Mouse (Mus musculus): ENCODE data around the gene Neurl1a.
A peak's percentile ranks its signal among the peaks of the same experiment; 100 is the strongest.

The Neurl1a gene

GRCm38 (mm10) chr19:47282050-47282454 lies 103.4 kb downstream of the Neurl1a start:
- peak; percentile 94 for DNase-seq (ENCODE audit: low read depth, low spot score)

- peak; percentile 56 for DNase-seq (ENCODE audit: low read depth, low spot score)
Measured at GRCm38 (mm10) chr19:47282688-47283215, 104.1 kb downstream of the Neurl1a start.

- DNase-seq (ENCODE audit: low read depth, low spot score) = no peak
Measured at GRCm38 (mm10) chr19:47285581-47285980, 107.0 kb downstream of the Neurl1a start.

- no peak for DNase-seq (ENCODE audit: low read depth, low spot score)
Measured at GRCm38 (mm10) chr19:47286886-47287450, 108.3 kb downstream of the Neurl1a start.

GRCm38 (mm10) chr19:47291307-47292080 lies 112.9 kb downstream of the Neurl1a start:
- peak; percentile 24 for DNase-seq (ENCODE audit: low read depth, low spot score)

- peak; percentile 58 for DNase-seq (ENCODE audit: low read depth, low spot score)
Measured at GRCm38 (mm10) chr19:47292451-47292951, 113.9 kb downstream of the Neurl1a start.

- DNase-seq (ENCODE audit: low read depth, low spot score) = no peak
Measured at GRCm38 (mm10) chr19:47298100-47298499, 119.5 kb downstream of the Neurl1a start.

GRCm38 (mm10) chr19:47301303-47302190 lies 122.9 kb downstream of the Neurl1a start:
- peak; percentile 40 for DNase-seq (ENCODE audit: low read depth, low spot score)

- no peak for DNase-seq (ENCODE audit: low read depth, low spot score)
Measured at GRCm38 (mm10) chr19:47302191-47302852, 123.7 kb downstream of the Neurl1a start.

GRCm38 (mm10) chr19:47303128-47303527 lies 124.5 kb downstream of the Neurl1a start:
- DNase-seq (ENCODE audit: low read depth, low spot score) = no peak

GRCm38 (mm10) chr19:47304170-47304745 lies 125.6 kb downstream of the Neurl1a start:
- no peak for DNase-seq (ENCODE audit: low read depth, low spot score)

- DNase-seq (ENCODE audit: low read depth, low spot score) = no peak
Measured at GRCm38 (mm10) chr19:47305401-47305800, 126.8 kb downstream of the Neurl1a start.

- no peak for DNase-seq (ENCODE audit: low read depth, low spot score)
Measured at GRCm38 (mm10) chr19:47306128-47306916, 127.7 kb downstream of the Neurl1a start.

GRCm38 (mm10) chr19:47306917-47307315 lies 128.3 kb downstream of the Neurl1a start:
- no peak for DNase-seq (ENCODE audit: low read depth, low spot score)
